Mouse (Mus musculus): ENCODE measurements around the gene Olfr1294.

Olfr1294 gene

GRCm38 (mm10) chr2:111540191-111540590 is at the start of gene Olfr1294:
Gene Olfr1294, minus strand, starts transcription at chr2:111540291.
- DNase-seq (ENCODE audit: low spot score), result no peak

GRCm38 (mm10) chr2:111569581-111569980 is 29.5 kb upstream of the Olfr1294 start, which contains the start of gene Olfr1295:
Gene Olfr1295, minus strand, starts transcription at chr2:111569681.
- DNase-seq (ENCODE audit: low spot score), result no peak

- DNase-seq (ENCODE audit: low spot score), result no peak
Observed at GRCm38 (mm10) chr2:111524903-111525302, 15.2 kb downstream of the Olfr1294 start, which contains the start of gene Olfr1293-ps. Gene Olfr1293-ps, plus strand, starts transcription at chr2:111525203.

- DNase-seq (ENCODE audit: low spot score), result no peak
Observed at GRCm38 (mm10) chr2:111517451-111517850, 22.6 kb downstream of the Olfr1294 start.

GRCm38 (mm10) chr2:111496880-111497279 is 43.2 kb downstream of the Olfr1294 start, which contains the start of gene Olfr1291-ps1:
Gene Olfr1291-ps1, plus strand, starts transcription at chr2:111497180.
- no peak for DNase-seq (ENCODE audit: low spot score)

GRCm38 (mm10) chr2:111493729-111494128 is 46.4 kb downstream of the Olfr1294 start, which contains the start of gene Olfr1290:
Gene Olfr1290, minus strand, starts transcription at chr2:111493829.
- no peak for DNase-seq (ENCODE audit: low spot score)

Measured in testis, postnatal 10 days (tissue).